Mouse (Mus musculus) adrenal gland, postnatal 36 days (tissue): ENCODE measurements around the gene Borcs7. TPM values are rescaled to one million over a fixed set of nuclear protein-coding genes. Genes with fewer than 3 reads are reported as not detected.
A peak's percentile ranks its signal among the peaks of the same experiment; 100 is the strongest.
"Not testable (repeated sequence)": the region's sequence is repeated elsewhere in the genome, so short reads cannot be mapped to it uniquely, and the experiment has no call there.

Source experiments
- DNase-seq, 2 experiments: peaks; one replicate each; pipeline ENCODE4 v3.0.0; 2021; ENCODE audit warnings: mixed read lengths in 1 of 2
- total RNA-seq, 2 experiments: library from RNA; stranded (reverse); gene quantifications; 2 replicates each; pipeline ENCODE4 v1.2.3; 2021

Gene Borcs7
- total RNA-seq, 2 experiments from 2014 or later, result 14.4 to 16.8 TPM

DNA sequence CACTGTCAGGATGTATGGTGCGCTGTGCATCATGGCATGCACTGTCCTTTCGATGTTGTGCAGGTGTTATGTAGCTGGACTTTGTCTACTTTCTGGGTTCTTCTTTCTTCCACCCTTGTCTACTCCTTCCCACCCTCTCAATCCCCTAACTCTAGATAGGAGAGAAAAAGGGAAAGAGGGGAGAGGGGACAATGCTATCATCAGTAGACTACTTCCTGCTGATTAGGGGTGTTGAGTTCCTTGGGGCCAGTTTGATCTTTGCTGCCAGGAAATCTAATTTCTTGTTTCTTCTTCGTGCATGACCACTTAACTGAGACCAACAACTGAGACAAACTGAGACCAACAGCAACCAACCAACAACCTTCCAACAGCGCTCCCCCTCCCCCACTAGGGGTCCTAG lies 20.9 kb downstream of the Borcs7 start:
- no peak for DNase-seq

DNA sequence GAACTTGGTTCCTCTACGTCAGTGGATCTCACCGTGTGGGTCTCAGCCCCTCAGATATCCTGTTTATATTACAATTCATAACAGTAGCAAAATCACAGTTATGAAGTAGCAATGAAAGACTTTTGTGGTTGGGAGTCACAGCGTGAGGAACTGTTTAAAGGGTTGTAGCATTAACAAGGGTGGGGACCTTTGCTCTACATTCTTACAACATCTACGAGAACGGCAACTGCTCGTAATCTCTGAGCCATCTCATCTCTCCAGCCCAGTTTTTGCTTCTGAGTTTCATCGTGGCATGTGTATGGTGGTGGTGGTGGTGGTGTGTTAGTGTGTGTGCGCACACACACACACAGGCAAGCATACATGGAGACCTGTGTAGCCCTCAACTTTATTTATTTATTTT lies 24.5 kb downstream of the Borcs7 start:
- DNase-seq, result no peak

DNA sequence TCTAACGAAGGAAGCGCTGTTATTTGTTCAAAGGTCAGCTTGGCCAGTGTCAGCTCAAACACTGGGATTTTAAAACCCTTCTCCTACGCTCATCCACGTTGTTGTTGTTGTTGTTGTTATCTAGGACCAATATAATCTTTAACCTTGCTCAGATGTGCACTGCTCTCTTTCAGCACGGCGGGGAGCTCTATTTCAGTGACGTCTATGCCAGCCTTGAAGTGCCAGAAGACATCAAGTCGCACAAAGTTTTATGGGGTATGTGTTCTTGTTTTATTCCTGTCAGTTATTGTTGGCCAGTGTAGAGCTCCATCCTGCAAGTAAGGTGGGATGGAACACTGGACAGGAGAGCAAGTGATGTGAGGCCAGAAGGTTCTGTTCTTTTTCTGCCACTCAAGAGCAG lies 25.3 kb downstream of the Borcs7 start:
- peak; percentile 49 to 51 for DNase-seq

DNA sequence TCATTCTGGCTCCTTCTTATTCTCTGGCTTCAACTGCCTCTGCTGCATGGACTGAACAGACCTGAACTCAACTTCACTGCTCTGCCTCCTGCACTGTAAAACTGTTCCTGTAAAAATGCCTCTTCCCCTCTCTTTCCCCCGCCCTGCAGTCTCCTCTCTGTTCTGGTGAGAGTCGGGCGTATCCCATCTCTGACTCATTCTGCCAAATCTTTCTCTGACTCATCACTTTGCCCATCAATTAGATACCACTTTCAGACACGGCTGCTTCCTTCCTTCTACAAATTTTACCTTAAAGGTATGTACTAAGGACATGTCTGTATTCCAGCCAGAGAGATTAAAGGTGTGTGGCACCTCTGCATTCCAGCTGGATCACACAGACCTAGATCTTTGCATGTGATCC lies 28.4 kb downstream of the Borcs7 start:
- no peak for DNase-seq

DNA sequence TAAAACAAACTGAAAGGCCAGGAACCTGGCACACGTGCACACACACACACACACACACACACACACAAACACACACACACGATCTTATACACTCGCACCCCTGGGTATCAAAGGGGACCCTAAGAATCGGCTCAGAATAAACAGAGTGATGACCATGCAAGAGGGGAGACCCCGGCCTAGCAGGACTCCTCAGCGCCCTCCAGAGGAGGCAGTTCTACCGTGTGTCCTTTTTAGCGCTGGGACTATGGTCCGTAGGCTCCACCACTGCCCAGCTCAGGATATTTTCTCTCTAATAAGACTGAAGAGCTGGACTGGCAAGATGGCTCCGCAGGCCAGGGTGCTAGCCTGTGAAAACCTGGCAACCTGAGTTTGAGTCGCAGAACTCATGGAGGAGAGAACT lies 34.7 kb downstream of the Borcs7 start:
- no peak for DNase-seq

DNA sequence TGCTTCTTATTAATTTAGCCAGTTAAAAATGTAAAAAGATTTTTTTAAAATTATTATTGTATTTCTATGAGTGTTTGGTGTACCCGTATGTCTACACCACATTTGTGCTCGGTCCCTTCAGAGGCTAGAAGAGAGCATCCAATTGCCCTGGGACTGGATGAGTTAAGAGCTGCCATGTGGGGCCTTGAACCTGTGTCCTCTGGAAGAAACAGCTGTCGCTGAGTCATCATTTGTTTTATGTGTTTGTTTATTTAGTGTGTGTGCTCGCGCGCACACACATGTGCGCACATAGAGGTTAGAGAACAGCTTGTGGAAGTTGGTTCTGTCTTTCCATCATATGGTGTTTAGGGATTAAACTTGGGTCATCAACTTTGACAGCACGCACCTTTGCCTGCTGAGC lies 36.4 kb downstream of the Borcs7 start:
- DNase-seq, result peak; percentile 24 to 33

DNA sequence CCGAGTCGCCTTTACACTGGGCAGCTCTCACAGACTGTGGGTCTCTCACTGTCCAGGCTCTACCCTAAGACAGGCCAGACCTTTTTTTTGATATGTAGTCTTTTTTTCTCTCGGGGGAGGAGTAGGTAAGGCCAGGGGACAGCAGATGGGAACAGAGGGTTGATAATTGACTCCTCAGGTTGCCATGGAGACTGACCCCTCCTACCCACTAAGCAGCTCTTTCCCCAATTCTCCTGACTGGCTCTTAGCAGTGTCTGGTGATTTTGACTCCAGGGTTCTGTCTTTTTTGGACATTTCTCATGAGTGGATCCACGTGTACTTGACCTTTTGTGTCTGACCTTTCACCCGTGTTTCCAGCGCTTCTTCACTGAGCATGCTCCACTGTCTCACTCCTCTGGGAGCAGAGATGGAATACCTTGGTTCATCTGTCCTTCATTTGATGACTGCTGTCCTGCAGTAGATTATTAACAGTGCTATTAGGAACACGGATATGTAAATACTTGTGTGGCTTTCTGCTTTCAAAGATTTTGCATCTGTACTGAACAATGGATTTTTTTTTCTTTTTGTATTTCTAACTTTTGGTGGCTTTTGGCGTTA lies 37.5 kb downstream of the Borcs7 start:
- DNase-seq, result peak; percentile 21 to 53

DNA sequence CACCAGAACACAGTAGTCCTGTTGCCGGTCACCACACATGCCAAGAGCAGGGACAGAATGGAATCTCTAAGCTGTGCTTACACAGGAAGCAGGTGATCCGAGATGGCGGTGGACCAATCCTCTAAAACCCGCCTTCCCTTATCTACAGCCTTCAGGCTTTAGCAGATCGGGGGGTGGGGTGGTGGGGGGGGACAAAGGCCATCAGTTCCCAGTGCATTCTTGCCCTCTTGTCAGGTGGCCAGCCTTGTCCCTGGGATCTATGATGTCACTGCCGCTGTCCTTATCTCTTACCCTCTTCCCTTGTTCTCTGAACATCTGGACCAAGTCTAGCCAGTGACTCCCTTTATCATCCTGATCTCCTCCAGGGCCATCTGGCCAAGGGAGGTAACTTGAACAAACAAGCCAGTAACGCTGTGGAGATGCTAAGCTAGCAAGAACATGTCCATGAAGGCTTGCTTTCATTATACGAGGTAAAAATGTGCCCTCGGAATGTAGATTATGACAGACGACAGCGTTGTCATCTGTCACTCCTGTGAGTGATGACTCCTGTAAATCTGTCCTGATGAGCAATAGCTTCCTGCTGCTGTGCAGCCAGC lies 38.3 kb downstream of the Borcs7 start:
- DNase-seq, result peak in 1 of 2 experiments; percentile 22

DNA sequence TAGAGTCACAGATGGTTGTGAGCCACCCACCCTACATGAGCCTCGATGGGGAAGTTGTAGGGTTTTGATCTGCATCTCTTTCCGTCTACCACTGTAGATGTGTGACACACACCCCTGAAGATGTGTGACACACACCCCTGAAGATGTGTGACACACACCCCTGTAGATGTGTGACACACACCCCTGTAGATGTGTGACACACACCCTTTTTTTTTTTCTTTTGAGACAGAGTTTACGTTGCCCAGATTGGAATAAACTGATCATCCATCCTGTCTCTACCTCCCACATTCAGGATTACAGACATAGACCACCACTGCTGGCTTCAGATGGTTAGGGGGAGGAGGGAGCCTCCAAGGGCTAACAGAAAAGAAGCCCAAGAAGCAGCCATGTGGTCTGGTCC lies 39.2 kb downstream of the Borcs7 start:
- DNase-seq, result no peak

DNA sequence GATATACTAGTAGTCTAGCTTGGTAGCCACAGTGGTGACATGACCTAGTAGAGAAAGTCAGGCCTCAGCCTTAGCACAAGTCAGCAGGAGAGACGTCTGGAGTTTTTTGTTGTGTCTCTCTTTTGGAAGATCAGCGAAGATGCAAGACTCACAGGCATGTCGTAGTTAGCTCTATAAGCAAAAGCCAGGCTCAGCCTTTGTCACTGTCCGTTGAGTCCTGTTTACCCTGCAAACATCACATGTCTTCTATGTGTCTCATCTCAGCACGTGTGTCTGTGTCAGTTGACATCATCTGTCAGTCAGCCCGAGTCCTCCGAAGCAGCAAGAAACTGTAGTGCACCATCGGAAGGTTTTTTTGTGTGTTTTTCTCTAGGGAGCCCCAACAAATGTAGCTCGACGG lies 41.6 kb downstream of the Borcs7 start:
- no peak for DNase-seq

DNA sequence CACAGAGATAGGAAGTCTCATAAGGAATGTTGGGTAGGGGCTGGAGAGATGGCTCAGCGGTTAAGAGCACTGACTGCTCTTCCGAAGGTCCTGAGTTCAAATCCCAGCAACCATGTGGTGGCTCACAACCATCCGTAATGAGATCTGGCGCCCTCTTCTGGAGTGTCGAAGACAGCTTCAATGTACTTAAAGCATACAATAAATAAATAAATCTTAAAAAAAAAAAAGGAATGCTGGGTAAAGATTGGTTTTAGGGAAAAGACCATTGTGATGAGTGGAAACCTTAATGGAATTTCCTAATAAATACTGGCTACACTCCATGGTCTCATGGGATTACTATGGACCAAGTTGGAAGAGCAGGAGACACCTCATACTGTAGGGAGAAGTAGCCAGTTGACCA lies 43.0 kb downstream of the Borcs7 start:
- not testable (repeated sequence) for DNase-seq

DNA sequence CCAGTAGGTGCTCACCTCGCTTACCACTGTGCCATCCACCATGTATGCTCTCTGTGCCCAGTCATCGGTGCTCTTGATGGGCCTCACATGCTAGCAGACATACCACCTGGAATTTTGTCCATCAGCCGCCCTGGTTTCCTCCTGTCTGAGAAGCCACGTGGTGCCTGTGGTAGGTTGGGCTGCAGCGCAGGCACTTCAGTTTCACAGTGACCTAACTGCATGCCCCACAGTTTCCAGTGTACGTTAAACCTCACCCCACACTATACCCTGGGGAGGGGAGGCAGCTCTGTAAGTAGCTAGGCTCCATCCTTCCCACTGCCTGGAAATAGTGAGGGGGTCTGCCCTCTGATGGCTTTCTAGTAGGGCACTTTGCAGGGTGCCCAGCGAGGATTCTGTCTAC lies 43.9 kb downstream of the Borcs7 start:
- DNase-seq, result no peak

DNA sequence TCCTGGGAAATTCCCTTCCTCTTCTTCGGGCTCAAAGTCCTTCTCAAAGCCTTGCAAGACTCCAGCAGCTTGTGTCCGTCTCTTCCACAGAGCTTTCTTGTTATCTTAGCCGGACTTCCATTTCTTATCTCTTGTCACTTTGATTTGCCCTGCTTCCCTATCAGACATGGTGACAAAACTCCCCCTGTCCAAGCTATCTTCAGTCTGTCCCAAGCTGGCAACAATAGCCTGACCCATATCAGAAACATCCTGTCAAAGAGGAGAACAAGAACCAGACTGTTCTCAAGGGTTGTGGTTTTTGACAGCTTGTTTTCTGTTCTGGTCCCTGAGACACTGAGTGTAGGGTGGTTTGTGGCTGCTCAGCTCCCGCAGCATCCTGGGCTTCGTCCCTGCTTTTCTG lies 45.5 kb downstream of the Borcs7 start:
- DNase-seq, result no peak

DNA sequence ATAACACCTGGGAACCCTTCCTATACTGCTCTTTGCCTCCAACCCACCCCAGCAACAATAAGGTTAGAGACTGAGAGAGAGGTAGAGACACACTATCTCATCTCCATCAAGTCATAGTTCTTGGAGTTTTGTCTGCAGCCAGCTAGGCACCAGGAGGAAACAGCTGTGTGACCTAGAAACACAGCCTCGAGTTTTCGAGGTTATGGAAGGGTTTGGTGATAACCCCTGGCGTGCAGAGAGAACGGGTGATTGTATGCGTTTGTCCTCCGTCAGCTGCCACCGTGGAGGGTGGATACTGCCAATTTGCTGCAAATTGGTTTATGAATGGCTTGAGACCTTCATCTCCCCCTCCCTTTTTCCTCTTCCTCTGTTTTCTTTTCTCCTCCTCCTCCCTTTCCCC lies 47.4 kb downstream of the Borcs7 start:
- no peak for DNase-seq

DNA sequence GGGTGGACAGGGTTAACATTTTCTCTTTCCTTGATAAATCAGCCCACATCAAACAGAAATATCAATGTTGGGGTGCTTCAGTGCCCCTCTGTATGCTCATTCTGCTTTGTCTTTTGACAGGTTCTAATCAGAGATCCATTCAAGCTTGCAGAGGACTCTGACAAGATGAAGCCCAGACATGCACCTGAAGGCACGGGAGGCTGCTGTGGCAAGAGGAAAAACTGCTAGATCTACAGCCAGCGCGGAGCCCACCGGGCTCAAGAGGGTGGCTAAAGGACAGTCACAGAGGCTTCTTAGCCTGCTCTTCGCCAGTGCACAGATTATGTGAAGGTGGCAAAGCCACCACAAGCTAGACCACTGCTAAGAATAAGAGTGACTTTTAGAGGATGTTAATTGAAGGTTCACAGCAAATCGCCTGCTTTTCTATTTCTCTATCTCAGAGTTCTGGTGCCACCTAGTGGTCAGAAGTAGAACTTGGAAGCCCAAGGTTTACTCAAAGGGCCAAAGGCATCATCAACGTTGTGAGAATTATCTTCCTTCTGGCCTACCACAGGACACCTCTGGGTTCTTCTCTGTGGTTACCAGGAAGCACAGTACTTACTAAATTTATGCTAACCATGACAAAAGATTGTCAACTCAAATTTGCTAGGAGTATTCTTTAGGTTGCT lies 50.8 kb downstream of the Borcs7 start:
- peak; percentile 54 to 70 for DNase-seq

DNA sequence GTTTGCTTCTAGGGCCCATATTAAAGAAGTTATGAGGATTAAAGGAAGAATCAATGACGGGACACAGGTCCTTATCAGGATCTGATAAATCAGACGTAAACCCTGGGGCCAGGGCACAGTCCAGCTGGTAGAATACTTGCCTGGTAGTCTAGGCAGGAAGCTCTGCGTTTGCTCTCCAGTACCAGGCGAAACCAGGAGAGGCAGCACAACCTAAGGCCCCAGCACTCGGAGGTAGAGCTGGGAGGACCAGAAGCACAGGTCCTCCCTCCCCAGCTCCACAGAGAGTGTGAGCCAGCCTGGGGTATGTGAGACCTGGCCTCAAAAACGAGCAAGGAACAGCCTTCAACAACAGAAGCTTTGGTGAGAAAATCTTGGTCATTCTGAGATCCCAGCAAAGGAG lies 51.9 kb downstream of the Borcs7 start:
- no peak for DNase-seq

DNA sequence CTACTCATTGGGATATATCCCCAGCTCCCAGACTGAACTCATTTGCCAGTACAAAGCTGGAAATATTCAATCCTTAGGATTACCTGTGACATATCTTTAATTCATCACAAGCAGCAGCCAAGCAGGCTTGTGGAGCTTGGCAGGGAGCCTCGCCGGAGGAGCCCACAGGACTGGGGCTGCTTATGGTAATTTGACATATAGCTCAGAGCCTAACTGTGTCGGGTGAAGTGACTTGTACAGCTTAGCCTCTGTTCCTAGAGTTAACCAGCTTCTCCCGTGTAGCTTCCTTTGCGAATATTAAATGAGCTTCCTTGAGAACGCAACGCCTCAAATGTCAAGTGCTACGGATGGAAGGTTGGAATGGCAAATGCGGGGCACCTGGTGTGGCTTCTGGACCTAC lies 55.0 kb downstream of the Borcs7 start:
- DNase-seq, result no peak

DNA sequence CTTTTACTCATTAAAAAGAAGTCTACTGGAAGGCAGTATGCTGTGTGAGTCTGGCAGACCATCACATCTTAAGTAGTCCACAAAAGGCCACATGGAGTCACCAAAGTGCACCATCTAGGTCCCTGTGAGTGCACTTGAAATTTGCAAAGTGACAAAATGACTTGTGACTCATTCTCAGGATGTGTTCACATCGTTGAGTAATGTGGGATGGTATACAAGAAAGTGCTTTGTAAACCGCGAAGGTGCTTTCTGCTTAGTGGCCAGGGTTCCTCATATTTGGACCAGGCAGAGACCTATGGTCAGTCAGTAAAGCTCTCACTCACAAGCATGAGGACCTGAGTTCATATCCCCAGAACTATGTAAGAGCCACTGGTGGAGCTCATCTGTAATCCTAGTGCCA lies 58.1 kb downstream of the Borcs7 start:
- DNase-seq, result no peak

DNA sequence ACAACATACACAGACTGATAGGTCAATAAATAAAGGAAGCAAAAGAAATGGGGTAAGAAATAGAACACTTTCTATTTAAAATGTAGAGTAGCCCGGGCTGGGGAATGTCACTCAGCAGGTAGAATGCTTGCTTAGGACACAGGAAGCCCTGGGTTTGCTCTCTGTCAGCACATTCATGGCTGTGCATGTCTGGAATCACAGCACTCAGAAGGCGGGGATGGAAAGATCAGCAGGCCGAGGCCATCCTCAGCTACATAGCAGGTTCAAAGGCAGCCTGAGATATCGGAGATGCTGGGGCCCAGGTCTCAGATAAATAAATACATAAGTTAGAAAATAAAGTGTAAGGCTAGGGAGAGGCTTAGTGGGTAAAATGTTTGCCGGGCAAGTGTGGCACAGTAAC lies 62.5 kb downstream of the Borcs7 start:
- DNase-seq, result no peak

Other genes with a start within 250 kb of the Borcs7 start
- gene Trim8, start 188.2 kb upstream of the Borcs7 start, total RNA-seq, result 10 to 100 TPM; 47.3 to 53.3 TPM
- gene Arl3, start 116.7 kb upstream of the Borcs7 start, total RNA-seq, result 10 to 100 TPM; 43.3 to 67.7 TPM
- 10 to 100 TPM in 1 of 2 experiments, 1 to 10 TPM in 1; 7.9 to 11.5 TPM for gene Sfxn2, start 116.5 kb upstream of the Borcs7 start, total RNA-seq
- gene Wbp1l, start 90.8 kb upstream of the Borcs7 start, total RNA-seq, result 100 to 1,000 TPM; 131 to 170 TPM
- 10 to 100 TPM in 1 of 2 experiments, 1 to 10 TPM in 1; 1.9 to 10.5 TPM for gene Cyp17a1, start 16.7 kb upstream of the Borcs7 start, total RNA-seq
- gene As3mt, start 17.6 kb downstream of the Borcs7 start, total RNA-seq, result 100 to 1,000 TPM in 1 of 2 experiments, 10 to 100 TPM in 1; 93.6 to 101 TPM
- gene Cnnm2, start 71.7 kb downstream of the Borcs7 start, total RNA-seq, result 10 to 100 TPM; 23.7 to 39.4 TPM